Mouse (Mus musculus) kidney, postnatal 36 days (tissue): ENCODE measurements around the gene Gucy2e.

Experiments used
- DNase-seq, 2 experiments: peaks; one replicate each; pipeline ENCODE4 v3.0.0; 2021 to 2022; ENCODE audit warnings: mixed read lengths in 2 of 2

Gene Gucy2e

GRCm38 (mm10) chr11:69236926-69237260 is at the start of gene Gucy2e:
Gene Gucy2e (minus strand): TSS chr11:69237036.
- no peak for DNase-seq

GRCm38 (mm10) chr11:69277267-69277666 is 40.4 kb upstream of the Gucy2e start:
- DNase-seq, result no peak

GRCm38 (mm10) chr11:69276081-69276480 is 39.2 kb upstream of the Gucy2e start:
- DNase-seq, result no peak

GRCm38 (mm10) chr11:69275650-69276049 is 38.8 kb upstream of the Gucy2e start:
- DNase-seq, result no peak

GRCm38 (mm10) chr11:69272122-69272740 is 35.4 kb upstream of the Gucy2e start:
- DNase-seq, result peak; percentile 68 to 94

- peak; percentile 73 to 90 for DNase-seq
Measured at GRCm38 (mm10) chr11:69269575-69269974, 32.7 kb upstream of the Gucy2e start.

GRCm38 (mm10) chr11:69268100-69268499 is 31.3 kb upstream of the Gucy2e start:
- no peak for DNase-seq

- peak; percentile 19 to 40 for DNase-seq
Measured at GRCm38 (mm10) chr11:69267341-69267740, 30.5 kb upstream of the Gucy2e start.

- peak; percentile 11 to 27 for DNase-seq
Measured at GRCm38 (mm10) chr11:69266253-69266652, 29.4 kb upstream of the Gucy2e start.

- DNase-seq, result no peak
Measured at GRCm38 (mm10) chr11:69265410-69265809, 28.6 kb upstream of the Gucy2e start.

GRCm38 (mm10) chr11:69264276-69264675 is 27.4 kb upstream of the Gucy2e start:
- DNase-seq, result no peak

- no peak for DNase-seq
Measured at GRCm38 (mm10) chr11:69260111-69260510, 23.3 kb upstream of the Gucy2e start.

GRCm38 (mm10) chr11:69258287-69258686 is 21.5 kb upstream of the Gucy2e start:
- peak; percentile 24 to 65 for DNase-seq

GRCm38 (mm10) chr11:69257807-69258206 is 21.0 kb upstream of the Gucy2e start:
- DNase-seq, result peak in 1 of 2 experiments; percentile 52

GRCm38 (mm10) chr11:69257072-69257471 is 20.2 kb upstream of the Gucy2e start:
- DNase-seq, result no peak

- DNase-seq, result no peak
Measured at GRCm38 (mm10) chr11:69254808-69255207, 18.0 kb upstream of the Gucy2e start.

- DNase-seq, result no peak
Measured at GRCm38 (mm10) chr11:69253131-69253530, 16.3 kb upstream of the Gucy2e start.

GRCm38 (mm10) chr11:69251953-69252352 is 15.1 kb upstream of the Gucy2e start:
- DNase-seq, result no peak

- peak in 1 of 2 experiments; percentile 47 for DNase-seq
Measured at GRCm38 (mm10) chr11:69251135-69251842, 14.5 kb upstream of the Gucy2e start.

- no peak for DNase-seq
Measured at GRCm38 (mm10) chr11:69250106-69250505, 13.3 kb upstream of the Gucy2e start.

GRCm38 (mm10) chr11:69249131-69249530 is 12.3 kb upstream of the Gucy2e start:
- no peak for DNase-seq

- DNase-seq, result peak; percentile 9 to 18
Measured at GRCm38 (mm10) chr11:69245643-69246042, 8.8 kb upstream of the Gucy2e start.

- DNase-seq, result peak; percentile 53 to 75
Measured at GRCm38 (mm10) chr11:69244911-69245310, 8.1 kb upstream of the Gucy2e start.
